8 mouse cellular contexts compared by ENCODE assay signal in genomic region chr3:38888111-38888510, GRCm38 (mm10). TPM values are rescaled to one million over a fixed set of nuclear protein-coding genes. Genes with fewer than 3 reads are reported as not detected.
DNase-seq lines count a peak whose midpoint lies in the region; ATAC-seq and TF ChIP-seq lines count a peak whose summit lies in the region.

No protein-coding gene starts in this region.

- peak overlapping the region; percentile 89 for H3K9ac ChIP-seq in heart, embryonic 13.5 days
- H3K9ac ChIP-seq in kidney, postnatal 0 days (ENCODE audit: low read depth, low read length), result 0 out of 2 replicates have a peak overlapping the region, but pooled peaks have one; percentile 56
- no peak overlapping the region for H3K9ac ChIP-seq in liver, embryonic 12.5 days
- H3K9ac ChIP-seq in neural tube, embryonic 11.5 days (ENCODE audit: low read length), result peak overlapping the region; percentile 88

- H3K36me3 ChIP-seq in heart, embryonic 13.5 days, result peaks cover 33% of the 10 kb centered on the region
- 0 out of 2 replicates have a peak, but pooled peaks cover 11% of the 10 kb centered on the region for H3K36me3 ChIP-seq in kidney, postnatal 0 days (ENCODE audit: insufficient read depth, low read length)
- H3K36me3 ChIP-seq in liver, embryonic 12.5 days, result no peaks in the 10 kb centered on the region
- peaks cover 16% of the 10 kb centered on the region for H3K36me3 ChIP-seq in neural tube, embryonic 11.5 days (ENCODE audit: control insufficient read depth, insufficient read depth, low read length)

- no peak overlapping the region for H3K27ac ChIP-seq in embryonic fibroblast, embryonic 13.5 days (ENCODE audit: insufficient read depth, low read length)
- H3K27ac ChIP-seq in heart, embryonic 13.5 days (replicated peaks), result no peak overlapping the region
- H3K27ac ChIP-seq in kidney, postnatal 0 days, result no peak overlapping the region
- no peak overlapping the region for H3K27ac ChIP-seq in liver, embryonic 12.5 days
- H3K27ac ChIP-seq in neural tube, embryonic 11.5 days (ENCODE audit: low read depth, low read length), result no peak overlapping the region

- no peak for TF ChIP-seq POLR2A in embryonic fibroblast, embryonic 13.5 days (IDR thresholded peaks at IDR 0.05; ENCODE audit: low read depth, low read length)

- no peaks in the 10 kb centered on the region for H3K9me3 ChIP-seq in heart, embryonic 13.5 days
- H3K9me3 ChIP-seq in kidney, postnatal 0 days (replicated peaks; ENCODE audit: low read length), result no peaks in the 10 kb centered on the region
- no peaks in the 10 kb centered on the region for H3K9me3 ChIP-seq in liver, embryonic 12.5 days (replicated peaks)
- no peaks in the 10 kb centered on the region for H3K9me3 ChIP-seq in neural tube, embryonic 11.5 days (ENCODE audit: control insufficient read depth, low read length)

- ATAC-seq in heart, embryonic 13.5 days (ENCODE audit: extremely low read depth, insufficient number of reproducible peaks, low FRiP score, low TSS enrichment), result no peak
- ATAC-seq in kidney, postnatal 0 days (replicated peaks; ENCODE audit: low FRiP score, low read depth), result peak; percentile 23; the same call in 1 of the 2 replicates
- no peak for ATAC-seq in liver, embryonic 12.5 days
- ATAC-seq in neural tube, embryonic 11.5 days (ENCODE audit: insufficient read depth, low FRiP score, low TSS enrichment), result no peak

- peak overlapping the region; percentile 75 for H3K4me3 ChIP-seq in embryonic fibroblast, embryonic 13.5 days (ENCODE audit: insufficient read depth, low read length)
- H3K4me3 ChIP-seq in heart, embryonic 13.5 days, result peak overlapping the region; percentile 82
- peak overlapping the region; percentile 64 for H3K4me3 ChIP-seq in kidney, postnatal 0 days (replicated peaks; ENCODE audit: low read depth, low read length)
- peak overlapping the region; percentile 61 for H3K4me3 ChIP-seq in liver, embryonic 12.5 days
- peak overlapping the region; percentile 83 for H3K4me3 ChIP-seq in neural tube, embryonic 11.5 days (ENCODE audit: low read depth, low read length)

- peaks cover 4% of the 10 kb centered on the region; the same call in 1 of the 2 replicates for H3K27me3 ChIP-seq in heart, embryonic 13.5 days (replicated peaks)
- no peaks in the 10 kb centered on the region for H3K27me3 ChIP-seq in kidney, postnatal 0 days (ENCODE audit: insufficient read depth, low read length)
- peaks cover 51% of the 10 kb centered on the region for H3K27me3 ChIP-seq in liver, embryonic 12.5 days (replicated peaks)
- H3K27me3 ChIP-seq in neural tube, embryonic 11.5 days (ENCODE audit: control insufficient read depth, insufficient read depth, low read length), result no peaks in the 10 kb centered on the region

- TF ChIP-seq CTCF in embryonic fibroblast, embryonic 13.5 days (IDR thresholded peaks at IDR 0.05; ENCODE audit: borderline replicate concordance, insufficient read depth, low read length), result 0 out of 2 replicates have a peak, but pooled peaks have one; percentile 35
- peak; percentile 69 for TF ChIP-seq CTCF in kidney, postnatal 0 days (IDR thresholded peaks at IDR 0.05; ENCODE audit: low read depth)

- 13% methylated on average over 24 of the region's 24 CpGs for WGBS in heart, embryonic 13.5 days
- WGBS in kidney, postnatal 0 days, result 9% methylated on average over 24 of the region's 24 CpGs
- 18% methylated on average over 24 of the region's 24 CpGs for WGBS in liver, embryonic 12.5 days (ENCODE audit: insufficient replicate concordance)
- WGBS in neural tube, embryonic 11.5 days, result 14% methylated on average over 24 of the region's 24 CpGs

- H3K4me2 ChIP-seq in heart, embryonic 13.5 days, result peak overlapping the region; percentile 99
- peak overlapping the region; percentile 95 for H3K4me2 ChIP-seq in kidney, postnatal 0 days (ENCODE audit: low read length)
- peak overlapping the region; percentile 72 for H3K4me2 ChIP-seq in liver, embryonic 12.5 days
- H3K4me2 ChIP-seq in neural tube, embryonic 11.5 days (ENCODE audit: low read depth), result peak overlapping the region; percentile 98

- DNase-seq in urinary bladder, adult 18-20 months (ENCODE audit: low spot score in 2 of 2), result peak; percentile 48 to 70
- no peak for DNase-seq in urinary bladder, postnatal 10 days (ENCODE audit: low spot score)
- DNase-seq in kidney, postnatal 0 days (ENCODE audit: low spot score), result peak; percentile 64
- DNase-seq in neural tube, embryonic 11.5 days (ENCODE audit: low spot score), result peak; percentile 79
- DNase-seq in urinary bladder, adult 2 months (ENCODE audit: low spot score), result peak; percentile 45

- peaks cover 7% of the 10 kb centered on the region for H3K4me1 ChIP-seq in embryonic fibroblast, embryonic 13.5 days (ENCODE audit: control insufficient read depth, insufficient read depth, low read length)
- peaks cover 49% of the 10 kb centered on the region for H3K4me1 ChIP-seq in heart, embryonic 13.5 days
- H3K4me1 ChIP-seq in kidney, postnatal 0 days (replicated peaks; ENCODE audit: insufficient read depth, low read length), result peaks cover 22% of the 10 kb centered on the region; the same call in 1 of the 2 replicates
- peaks cover 22% of the 10 kb centered on the region for H3K4me1 ChIP-seq in liver, embryonic 12.5 days
- peaks cover 19% of the 10 kb centered on the region; the same call in 1 of the 2 replicates for H3K4me1 ChIP-seq in neural tube, embryonic 11.5 days (ENCODE audit: control insufficient read depth, insufficient read depth, low read length)

RNA-seq across cellular contexts. Expression of gene Fat4, which starts 1.4 kb away (rescaled TPM):
- 35.1 and 67.9 TPM in 2 replicates for polyA plus RNA-seq in embryonic fibroblast, embryonic 13.5 days (2011; ENCODE audit: insufficient read length, low read depth, missing spikeins)
- polyA plus RNA-seq in heart, embryonic 13.5 days (2015; fragmentation: Nextera tagmentation; extraction: Ambion mirVana), result 2.8 and 3.1 TPM in 2 replicates
- 3.9 and 4.1 TPM in 2 replicates for polyA plus RNA-seq in kidney, postnatal 0 days (2015; fragmentation: Nextera tagmentation; extraction: Ambion mirVana)
- polyA plus RNA-seq in liver, embryonic 12.5 days (2016; fragmentation: Nextera tagmentation; extraction: Ambion mirVana), result 1.1 and 1.2 TPM in 2 replicates
- 12.4 and 14.5 TPM in 2 replicates for polyA plus RNA-seq in neural tube, embryonic 11.5 days (2014; fragmentation: Nextera tagmentation; extraction: Ambion mirVana)
- polyA plus RNA-seq in urinary bladder, adult 2 months (2012; rRNA removed), result 4.2 and 6.3 TPM in 2 replicates
